Mouse (Mus musculus): ENCODE data around the gene Msrb3. TPM values are rescaled to one million over a fixed set of nuclear protein-coding genes. Genes with fewer than 3 reads are reported as not detected.

The Msrb3 gene
- polyA plus RNA-seq, 1 experiment from 2014 or later: 0.82 TPM

DNA sequence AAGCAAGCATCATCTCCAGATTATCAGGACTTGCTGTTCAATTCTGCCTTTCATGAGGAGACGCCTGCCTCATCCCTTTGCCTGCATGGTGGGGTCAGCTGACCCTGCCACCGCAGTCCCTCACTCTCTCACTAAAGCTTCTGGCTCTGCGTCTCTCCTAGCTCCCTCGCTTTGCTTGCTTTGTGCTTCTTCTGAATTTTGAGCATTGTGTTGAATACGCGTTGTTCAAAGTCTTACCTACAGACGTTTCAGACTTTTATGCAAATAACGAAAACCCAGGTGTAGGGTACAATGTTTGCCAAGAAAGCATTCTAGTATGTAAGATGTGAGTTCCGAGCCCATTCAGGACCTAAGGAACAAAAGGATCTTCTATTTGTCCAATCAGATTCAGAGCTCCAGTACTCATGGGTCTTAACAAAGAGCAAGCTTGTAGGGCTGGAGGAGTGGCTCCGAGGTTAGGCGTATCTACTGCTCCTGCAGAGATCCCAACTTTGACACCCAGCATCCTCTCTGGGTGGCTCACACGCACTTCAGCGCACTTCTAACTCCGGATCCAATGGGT, 162.3 kb downstream of the Msrb3 start:
- Histone ChIP-seq H3K4me1 (replicated peaks) (peaks cover 6% of the 10 kb centered on the region), H3K4me3 (replicated peaks) (no peak overlapping the region), H3K9me3 (replicated peaks) (no peaks in the 10 kb centered on the region), H3K9ac (no peak overlapping the region), H3K27ac (no peak overlapping the region), H3K27me3 (peaks cover 9% of the 10 kb centered on the region), H3K36me3 (no peaks in the 10 kb centered on the region), H3K4me2 (peak overlapping the region; percentile 22)
- WGBS (ENCODE audit: insufficient replicate concordance): 29% methylated on average over 14 of the region's 14 CpGs
- no peak for DNase-seq
- ATAC-seq (ENCODE audit: low read depth): no peak

DNA sequence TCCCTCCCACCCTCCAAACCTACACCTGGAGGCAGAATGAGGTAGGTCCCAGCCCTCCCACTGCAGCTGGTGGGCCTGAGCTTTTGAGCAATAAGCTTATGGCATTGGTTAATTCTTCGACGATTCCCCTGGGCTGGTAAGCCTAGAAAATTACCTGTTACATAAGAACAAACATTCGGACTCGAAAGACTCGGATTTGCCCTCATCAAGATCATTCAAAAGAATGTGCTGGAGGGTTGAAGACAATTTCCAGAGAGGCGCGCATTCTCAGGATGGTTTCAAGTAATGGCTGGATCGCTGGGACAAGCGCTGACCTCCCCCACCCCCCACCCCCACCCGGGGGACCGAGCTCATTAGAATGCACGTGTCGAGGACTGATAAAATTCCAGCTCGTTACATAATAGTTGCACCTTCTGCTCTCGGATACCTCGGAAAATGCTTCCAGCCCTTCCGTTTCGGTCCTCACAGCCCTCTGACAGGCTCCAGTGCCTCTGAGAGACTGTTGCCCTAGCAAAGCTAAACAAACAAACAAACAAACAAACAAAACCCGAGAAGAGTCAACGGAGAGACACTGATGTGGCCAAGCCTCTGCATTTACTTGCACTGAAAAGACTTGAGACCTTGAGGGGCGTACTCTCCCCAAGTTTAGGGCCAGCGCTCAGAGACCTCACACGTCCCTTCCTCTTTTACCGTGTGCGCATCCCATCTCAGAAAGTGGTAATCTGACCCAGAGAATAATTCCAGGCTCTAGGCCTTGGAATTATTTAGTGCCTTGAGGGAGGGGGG, 163.0 kb downstream of the Msrb3 start:
- WGBS (ENCODE audit: insufficient replicate concordance): 9% methylated on average over 25 of the region's 25 CpGs
- H3K9me3 ChIP-seq (replicated peaks): no peaks in the 10 kb centered on the region
- no peak overlapping the region for H3K27ac ChIP-seq
- ATAC-seq (ENCODE audit: low read depth) (no peak), DNase-seq (no peak)
- H3K4me2 ChIP-seq: peak overlapping the region; percentile 22
- H3K4me1 ChIP-seq (replicated peaks): peaks cover 6% of the 10 kb centered on the region
- H3K9ac ChIP-seq: no peak overlapping the region
- no peaks in the 10 kb centered on the region for H3K36me3 ChIP-seq
- H3K4me3 ChIP-seq (replicated peaks): peak overlapping the region; percentile 1; the same call in 1 of the 2 replicates
- peaks cover 9% of the 10 kb centered on the region for H3K27me3 ChIP-seq

DNA sequence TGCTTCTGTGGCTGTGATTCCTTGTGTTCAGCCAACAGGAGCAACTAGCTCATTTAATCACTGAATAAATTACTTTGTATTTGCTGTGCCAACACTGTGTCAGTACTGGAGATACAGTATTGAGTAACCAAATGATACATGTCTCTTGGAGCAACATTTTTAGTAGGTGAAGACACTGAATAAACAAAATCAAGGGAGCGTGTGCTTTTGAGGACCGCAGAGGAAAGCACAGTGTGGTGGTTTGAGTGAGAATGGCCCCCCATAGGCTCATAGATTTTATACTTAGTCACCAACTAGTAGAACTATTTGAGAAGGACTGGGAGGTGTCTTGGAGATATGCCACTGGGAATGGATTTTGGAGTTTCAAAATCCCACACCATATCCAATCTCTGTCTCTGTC, 164.5 kb downstream of the Msrb3 start:
- WGBS (ENCODE audit: insufficient replicate concordance): 83% methylated on average over 2 of the region's 2 CpGs
- no peak for DNase-seq

More for the DNA sequence above, 164.5 kb downstream of the Msrb3 start:
- H3K4me2 ChIP-seq: no peak overlapping the region
- H3K9me3 ChIP-seq (replicated peaks): no peaks in the 10 kb centered on the region
- no peaks in the 10 kb centered on the region for H3K36me3 ChIP-seq
- H3K4me1 ChIP-seq (replicated peaks): peaks cover 6% of the 10 kb centered on the region
- no peak for ATAC-seq (ENCODE audit: low read depth)
- H3K9ac ChIP-seq: no peak overlapping the region
- H3K27ac ChIP-seq: no peak overlapping the region
- H3K4me3 ChIP-seq (replicated peaks): no peak overlapping the region
- peaks cover 9% of the 10 kb centered on the region for H3K27me3 ChIP-seq

Other genes with a start within 250 kb of the Msrb3 start
- 1.1 and 1.2 TPM in 2 replicates for gene Lemd3, start 80.2 kb upstream of the Msrb3 start, polyA plus RNA-seq (2015; fragmentation: Nextera tagmentation; extraction: Ambion mirVana)
- 1.1 TPM in 2 replicates for gene Wif1, start 134.9 kb upstream of the Msrb3 start, polyA plus RNA-seq (2015; fragmentation: Nextera tagmentation; extraction: Ambion mirVana)